ENCODE assay signal across 24 mouse cellular contexts in the genomic region with DNA sequence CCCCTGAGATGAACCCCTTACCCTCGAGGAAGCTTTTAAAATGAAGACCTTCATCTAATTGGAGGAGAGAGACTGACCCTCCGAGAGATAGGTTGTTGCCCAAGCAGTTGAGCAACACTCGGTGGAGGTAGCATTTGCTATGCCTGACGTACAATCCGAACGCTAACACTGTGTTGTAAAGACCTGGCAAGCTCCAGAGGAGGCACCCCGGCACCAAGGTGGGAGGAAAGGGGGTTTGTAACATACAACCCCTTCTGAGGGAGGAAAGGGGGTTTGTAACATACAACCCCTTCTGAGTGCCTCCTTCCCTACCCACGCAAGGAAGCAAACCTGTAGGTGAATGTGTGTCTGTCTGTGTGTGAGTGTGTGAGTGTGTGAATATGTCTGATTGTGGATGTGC. TPM values are rescaled to one million over a fixed set of nuclear protein-coding genes. Genes with fewer than 3 reads are reported as not detected.
DNase-seq lines count a peak whose midpoint lies in the region; ATAC-seq and TF ChIP-seq lines count a peak whose summit lies in the region.
"Had no signal": no experiment of that assay in that cellular context is flagged by ENCODE, and none has a peak within 500 bp of the region (broad histone marks: within the 10 kb centered on the region; RNA-seq: fewer than 3 reads in every experiment).

No protein-coding gene starts in this region.

- peak; percentile 40; the same call in 1 of the 2 replicates for ATAC-seq in forebrain, postnatal 0 days
- ATAC-seq in lung, embryonic 14.5 days (ENCODE audit: insufficient read depth): no peak
- ATAC-seq in lung, postnatal 0 days: no peak
- ATAC-seq: hindbrain, embryonic 16.5 days had no signal

- TF ChIP-seq CTCF in forebrain, postnatal 0 days (IDR thresholded peaks at IDR 0.05; ENCODE audit: low read depth): no peak
- no peak for TF ChIP-seq CTCF in lung, embryonic 14.5 days (IDR thresholded peaks at IDR 0.05; ENCODE audit: low read depth)
- no peak for TF ChIP-seq CTCF in lung, postnatal 0 days (IDR thresholded peaks at IDR 0.05)
- no peak for TF ChIP-seq CTCF in E14TG2a.4 (conservative IDR thresholded peaks at IDR 0.05; ENCODE audit: low read length)
- no peak for TF ChIP-seq CTCF in brain, embryonic 14.5 days (IDR thresholded peaks at IDR 0.05; ENCODE audit: borderline replicate concordance, extremely low read depth, insufficient read depth, insufficient read length)

- no peaks in the 10 kb centered on the region for H3K36me3 ChIP-seq in forebrain, postnatal 0 days (ENCODE audit: insufficient read depth)
- H3K36me3 ChIP-seq in forebrain, embryonic 10.5 days (replicated peaks): no peaks in the 10 kb centered on the region
- H3K36me3 ChIP-seq in lung, embryonic 14.5 days (ENCODE audit: insufficient read depth): no peaks in the 10 kb centered on the region
- no peaks in the 10 kb centered on the region for H3K36me3 ChIP-seq in lung, postnatal 0 days (ENCODE audit: insufficient read depth, low read length)
- H3K36me3 ChIP-seq in E14TG2a.4 (ENCODE audit: insufficient read depth, low read length): no peaks in the 10 kb centered on the region
- H3K36me3 ChIP-seq: embryonic facial prominence, embryonic 12.5 days; G1E; heart, embryonic 13.5 days had no signal

- H3K4me3 ChIP-seq in forebrain, postnatal 0 days (ENCODE audit: low read depth, low read length): no peak overlapping the region
- H3K4me3 ChIP-seq in forebrain, embryonic 10.5 days: no peak overlapping the region
- no peak overlapping the region for H3K4me3 ChIP-seq in lung, embryonic 14.5 days (ENCODE audit: low read depth, low read length)
- no peak overlapping the region for H3K4me3 ChIP-seq in lung, postnatal 0 days (ENCODE audit: low read depth, low read length)
- peak overlapping the region; percentile 35; the same call in 1 of the 2 replicates for H3K4me3 ChIP-seq in E14TG2a.4 (replicated peaks; ENCODE audit: low read length)
- H3K4me3 ChIP-seq: embryonic facial prominence, embryonic 12.5 days; gastrocnemius, adult 2 months; heart, embryonic 13.5 days had no signal

- no peaks in the 10 kb centered on the region for H3K9me3 ChIP-seq in forebrain, postnatal 0 days (ENCODE audit: low read length)
- H3K9me3 ChIP-seq in forebrain, embryonic 10.5 days: no peaks in the 10 kb centered on the region
- H3K9me3 ChIP-seq in lung, embryonic 14.5 days (ENCODE audit: low read depth, low read length): no peaks in the 10 kb centered on the region
- H3K9me3 ChIP-seq in lung, postnatal 0 days (ENCODE audit: low read length): no peaks in the 10 kb centered on the region
- no peaks in the 10 kb centered on the region for H3K9me3 ChIP-seq in E14TG2a.4 (ENCODE audit: low read length)
- H3K9me3 ChIP-seq: embryonic facial prominence, embryonic 12.5 days; G1E; heart, embryonic 13.5 days had no signal

- H3K4me2 ChIP-seq in forebrain, postnatal 0 days (ENCODE audit: low read depth): no peak overlapping the region
- H3K4me2 ChIP-seq in lung, embryonic 14.5 days: no peak overlapping the region
- no peak overlapping the region for H3K4me2 ChIP-seq in lung, postnatal 0 days (replicated peaks; ENCODE audit: low read depth, low read length)
- H3K4me2 ChIP-seq: embryonic facial prominence, embryonic 12.5 days; heart, embryonic 13.5 days had no signal

- H3K27ac ChIP-seq in forebrain, postnatal 0 days (ENCODE audit: low read depth, low read length): no peak overlapping the region
- no peak overlapping the region for H3K27ac ChIP-seq in forebrain, embryonic 10.5 days
- H3K27ac ChIP-seq in lung, embryonic 14.5 days (ENCODE audit: low read depth): no peak overlapping the region
- no peak overlapping the region for H3K27ac ChIP-seq in lung, postnatal 0 days (ENCODE audit: low read length)
- H3K27ac ChIP-seq: embryonic facial prominence, embryonic 12.5 days; gastrocnemius, adult 2 months; heart, embryonic 13.5 days had no signal

- H3K9ac ChIP-seq in forebrain, postnatal 0 days: no peak overlapping the region
- no peak overlapping the region for H3K9ac ChIP-seq in lung, embryonic 14.5 days
- no peak overlapping the region for H3K9ac ChIP-seq in lung, postnatal 0 days (replicated peaks; ENCODE audit: low read depth)
- H3K9ac ChIP-seq: embryonic facial prominence, embryonic 12.5 days; heart, embryonic 13.5 days had no signal

- H3K27me3 ChIP-seq in forebrain, postnatal 0 days (ENCODE audit: insufficient read depth, low read length): no peaks in the 10 kb centered on the region
- no peaks in the 10 kb centered on the region for H3K27me3 ChIP-seq in forebrain, embryonic 10.5 days (ENCODE audit: poor library complexity, severe bottlenecking)
- H3K27me3 ChIP-seq in lung, embryonic 14.5 days (ENCODE audit: insufficient read depth, low read length): no peaks in the 10 kb centered on the region
- H3K27me3 ChIP-seq in lung, postnatal 0 days (replicated peaks; ENCODE audit: insufficient read depth, low read length): no peaks in the 10 kb centered on the region
- peaks cover 52% of the 10 kb centered on the region for H3K27me3 ChIP-seq in E14TG2a.4 (ENCODE audit: insufficient read depth, low read length)
- H3K27me3 ChIP-seq: embryonic facial prominence, embryonic 12.5 days had no signal

- peak; percentile 18 for DNase-seq in forebrain, postnatal 0 days
- DNase-seq in forebrain, embryonic 10.5 days (ENCODE audit: extremely low spot score, low spot score): no peak
- DNase-seq in lung, embryonic 14.5 days: peak; percentile 3
- DNase-seq in lung, postnatal 0 days (ENCODE audit: low spot score): no peak
- peak; percentile 46 for DNase-seq in brain, embryonic 14.5 days (ENCODE audit: low read depth)
- DNase-seq: adrenal gland, adult 8-10 months; cerebellum, adult 11 months; cerebellum, adult 8-10 months; cerebellum, postnatal 14 days; embryo, embryonic 11 days; gastrocnemius, adult 2 months; gastrocnemius, postnatal 25 days; heart, postnatal 36 days had no signal

- TF ChIP-seq POLR2A in brain, embryonic 14.5 days (IDR thresholded peaks at IDR 0.05; ENCODE audit: borderline replicate concordance, extremely low read depth, insufficient read depth, insufficient read length, poor library complexity, severe bottlenecking): no peak

- no peaks in the 10 kb centered on the region for H3K4me1 ChIP-seq in forebrain, postnatal 0 days (ENCODE audit: insufficient read depth)
- H3K4me1 ChIP-seq in forebrain, embryonic 10.5 days: no peaks in the 10 kb centered on the region
- H3K4me1 ChIP-seq in lung, embryonic 14.5 days (ENCODE audit: insufficient read depth): no peaks in the 10 kb centered on the region
- H3K4me1 ChIP-seq in lung, postnatal 0 days (ENCODE audit: insufficient read depth, low read depth, low read length): no peaks in the 10 kb centered on the region
- peaks cover 38% of the 10 kb centered on the region for H3K4me1 ChIP-seq in E14TG2a.4 (replicated peaks; ENCODE audit: low read depth, low read length)
- H3K4me1 ChIP-seq: embryonic facial prominence, embryonic 12.5 days had no signal

- WGBS in forebrain, postnatal 0 days: 28% methylated on average over 8 of the region's 8 CpGs
- WGBS in forebrain, embryonic 10.5 days: 73% methylated on average over 8 of the region's 8 CpGs
- 36% methylated on average over 8 of the region's 8 CpGs for WGBS in lung, embryonic 14.5 days
- 24% methylated on average over 8 of the region's 8 CpGs for WGBS in lung, postnatal 0 days

- no peak for TF ChIP-seq EP300 in lung, postnatal 0 days (IDR thresholded peaks at IDR 0.05)

RNA-seq across cellular contexts. Expression of a gene that starts 3.6 kb away (rescaled TPM):
- total RNA-seq in forebrain, postnatal 0 days (2014; rRNA removed): 0.15 and 0.90 TPM in 2 replicates
- 0.38 and 0.79 TPM in 2 replicates for polyA plus RNA-seq in forebrain, postnatal 0 days (2015; fragmentation: Nextera tagmentation; extraction: Ambion mirVana)
- not detected in 2 replicates for polyA plus RNA-seq in forebrain, embryonic 10.5 days (2016; fragmentation: Nextera tagmentation; extraction: Ambion mirVana)
- not detected in 2 replicates for polyA plus RNA-seq in lung, embryonic 14.5 days (2014; fragmentation: Nextera tagmentation; extraction: Ambion mirVana)
- polyA plus RNA-seq in lung, postnatal 0 days (2015; fragmentation: Nextera tagmentation; extraction: Ambion mirVana): not detected in 2 replicates
- polyA plus RNA-seq in brain, embryonic 14.5 days (2012; rRNA removed): 0.10 and 0.35 TPM in 2 replicates
- total RNA-seq: adrenal gland, adult 8-10 months; adrenal gland, postnatal 36 days; G1E; gastrocnemius, adult 2 months; gastrocnemius, postnatal 25 days; heart, postnatal 36 days had no signal
- polyA plus RNA-seq: embryonic facial prominence, embryonic 12.5 days; G1E; hindbrain, embryonic 11.5 days had no signal

RNA-seq across cellular contexts. Expression of a gene that starts 18.8 kb away (rescaled TPM):
- 6.8 and 11.1 TPM in 2 replicates for total RNA-seq in forebrain, postnatal 0 days (2014; rRNA removed)
- 6.1 and 8.8 TPM in 2 replicates for polyA plus RNA-seq in forebrain, postnatal 0 days (2015; fragmentation: Nextera tagmentation; extraction: Ambion mirVana)
- polyA plus RNA-seq in forebrain, embryonic 10.5 days (2016; fragmentation: Nextera tagmentation; extraction: Ambion mirVana): 17.6 and 18.5 TPM in 2 replicates
- polyA plus RNA-seq in lung, embryonic 14.5 days (2014; fragmentation: Nextera tagmentation; extraction: Ambion mirVana): 11.3 and 14.3 TPM in 2 replicates
- 5.6 and 7.5 TPM in 2 replicates for polyA plus RNA-seq in lung, postnatal 0 days (2015; fragmentation: Nextera tagmentation; extraction: Ambion mirVana)
- polyA plus RNA-seq in brain, embryonic 14.5 days (2012; rRNA removed): 21.1 and 29.7 TPM in 2 replicates

RNA-seq across cellular contexts. Expression of a gene that starts 20.3 kb away (rescaled TPM):
- not detected in 2 replicates for total RNA-seq in forebrain, postnatal 0 days (2014; rRNA removed)
- not detected in 2 replicates for polyA plus RNA-seq in forebrain, postnatal 0 days (2015; fragmentation: Nextera tagmentation; extraction: Ambion mirVana)
- polyA plus RNA-seq in forebrain, embryonic 10.5 days (2016; fragmentation: Nextera tagmentation; extraction: Ambion mirVana): not detected in 2 replicates
- polyA plus RNA-seq in lung, embryonic 14.5 days (2014; fragmentation: Nextera tagmentation; extraction: Ambion mirVana): not detected in 2 replicates
- not detected in 2 replicates for polyA plus RNA-seq in lung, postnatal 0 days (2015; fragmentation: Nextera tagmentation; extraction: Ambion mirVana)
- polyA plus RNA-seq in brain, embryonic 14.5 days (2012; rRNA removed): 0.01 TPM in 1 of 2 replicates, not detected in the other
- total RNA-seq: adrenal gland, adult 8-10 months; adrenal gland, postnatal 36 days; common myeloid progenitor, adult 5-6 weeks; gastrocnemius, adult 2 months; gastrocnemius, postnatal 25 days; granulocyte monocyte progenitor cell, adult 5-6 weeks; heart, postnatal 36 days had no signal
- polyA plus RNA-seq: embryonic facial prominence, embryonic 12.5 days; G1E; heart, embryonic 13.5 days; heart, postnatal 0 days; hindbrain, embryonic 11.5 days; hindbrain, embryonic 16.5 days; intestine, embryonic 14.5 days had no signal

RNA-seq across cellular contexts. Expression of a gene that starts 25.4 kb away (rescaled TPM):
- total RNA-seq in forebrain, postnatal 0 days (2014; rRNA removed): not detected in 2 replicates
- polyA plus RNA-seq in forebrain, postnatal 0 days (2015; fragmentation: Nextera tagmentation; extraction: Ambion mirVana): not detected in 2 replicates
- not detected in 2 replicates for polyA plus RNA-seq in forebrain, embryonic 10.5 days (2016; fragmentation: Nextera tagmentation; extraction: Ambion mirVana)
- polyA plus RNA-seq in lung, embryonic 14.5 days (2014; fragmentation: Nextera tagmentation; extraction: Ambion mirVana): not detected in 2 replicates
- not detected in 2 replicates for polyA plus RNA-seq in lung, postnatal 0 days (2015; fragmentation: Nextera tagmentation; extraction: Ambion mirVana)
- polyA plus RNA-seq in brain, embryonic 14.5 days (2012; rRNA removed): 0.05 TPM in 1 of 2 replicates, not detected in the other
- total RNA-seq: adrenal gland, adult 8-10 months; adrenal gland, postnatal 36 days; common myeloid progenitor, adult 5-6 weeks; G1E; gastrocnemius, adult 2 months; gastrocnemius, postnatal 25 days; granulocyte monocyte progenitor cell, adult 5-6 weeks; heart, postnatal 36 days had no signal
- polyA plus RNA-seq: embryonic facial prominence, embryonic 12.5 days; G1E; heart, embryonic 13.5 days; heart, postnatal 0 days; hindbrain, embryonic 11.5 days; hindbrain, embryonic 16.5 days; intestine, embryonic 14.5 days had no signal

RNA-seq across cellular contexts. Expression of a gene that starts 43.7 kb away (rescaled TPM):
- 0.46 and 1.1 TPM in 2 replicates for total RNA-seq in forebrain, postnatal 0 days (2014; rRNA removed)
- polyA plus RNA-seq in forebrain, postnatal 0 days (2015; fragmentation: Nextera tagmentation; extraction: Ambion mirVana): 0.62 and 1.3 TPM in 2 replicates
- polyA plus RNA-seq in forebrain, embryonic 10.5 days (2016; fragmentation: Nextera tagmentation; extraction: Ambion mirVana): 0.06 and 0.14 TPM in 2 replicates
- 0.05 TPM in 1 of 2 replicates, not detected in the other for polyA plus RNA-seq in lung, embryonic 14.5 days (2014; fragmentation: Nextera tagmentation; extraction: Ambion mirVana)
- not detected in 2 replicates for polyA plus RNA-seq in lung, postnatal 0 days (2015; fragmentation: Nextera tagmentation; extraction: Ambion mirVana)
- polyA plus RNA-seq in brain, embryonic 14.5 days (2012; rRNA removed): 0.33 and 0.63 TPM in 2 replicates
- total RNA-seq: adrenal gland, adult 8-10 months; adrenal gland, postnatal 36 days; common myeloid progenitor, adult 5-6 weeks; G1E; gastrocnemius, adult 2 months; gastrocnemius, postnatal 25 days; granulocyte monocyte progenitor cell, adult 5-6 weeks; heart, postnatal 36 days had no signal
- polyA plus RNA-seq: G1E; heart, embryonic 13.5 days; heart, postnatal 0 days had no signal

Comparison
In these comparisons a context has a peak if more than half of its experiments do, and no peak if none do; other contexts are left out.
1. DNase-seq: peak in forebrain, postnatal 0 days (single experiment), lung, embryonic 14.5 days (single experiment) and brain, embryonic 14.5 days (single experiment); none in forebrain, embryonic 10.5 days (single experiment) and lung, postnatal 0 days (single experiment).